Mouse (Mus musculus) stomach, embryonic 16.5 days (tissue): Measurements from ENCODE around the gene Tmed8. TPM values are rescaled to one million over a fixed set of nuclear protein-coding genes. Genes with fewer than 3 reads are reported as not detected.

Source experiments
- ATAC-seq: fragments of 200-750 bp; cut with Nextera tagmentation; 2 replicates; pipeline ENCODE4 v1.8.0; 2017; ENCODE audit warnings: moderate number of reproducible peaks, moderate TSS enrichment; ENCODE audit not compliant: insufficient read depth, low FRiP score
- H3K27ac ChIP-seq: fragments of 300-500 bp; sonication (generic); 2 replicates; pipeline ENCODE4 v1.5.1; 2014; ENCODE audit warnings: low read length
- H3K27me3 ChIP-seq: fragments of 300-500 bp; sonication (generic); 2 replicates; pipeline ENCODE4 v1.6.1; 2014; ENCODE audit warnings: low read length, control low read depth, mixed read lengths; ENCODE audit not compliant: control insufficient read depth, insufficient read depth
- H3K36me3 ChIP-seq: fragments of 300-500 bp; sonication (generic); 2 replicates; pipeline ENCODE4 v1.6.1; 2014; ENCODE audit warnings: low read length; ENCODE audit not compliant: control insufficient read depth, insufficient read depth
- H3K4me1 ChIP-seq: fragments of 300-500 bp; sonication (generic); 2 replicates; pipeline ENCODE4 v1.6.1; 2014; ENCODE audit warnings: low read length, control low read depth, mixed read lengths; ENCODE audit not compliant: control insufficient read depth, insufficient read depth
- H3K4me2 ChIP-seq: fragments of 300-500 bp; sonication (generic); 2 replicates; pipeline ENCODE4 v1.6.1; 2014; ENCODE audit warnings: low read depth, low read length, mixed read lengths
- H3K4me3 ChIP-seq: fragments of 300-500 bp; sonication (generic); replicated peaks from 2 replicates; pipeline ENCODE4 v1.5.1; 2014; ENCODE audit warnings: mild to moderate bottlenecking, low read length
- H3K9ac ChIP-seq: fragments of 300-500 bp; sonication (generic); 2 replicates; pipeline ENCODE4 v1.6.1; 2014; ENCODE audit warnings: low read length
- H3K9me3 ChIP-seq: fragments of 300-500 bp; sonication (generic); replicated peaks from 2 replicates; pipeline ENCODE4 v1.6.1; 2016; ENCODE audit warnings: low read length, control low read depth; ENCODE audit not compliant: control insufficient read depth
- WGBS: fragments of 180-500 bp; shearing (Covaris S2); extraction: QIAGEN DNeasy Blood & Tissue Kit; methylation state at CpG from one replicate; pipeline ENCODE4 v1.1.7; 2014; 5-methylcytosine and 5-hydroxymethylcytosine counted together
- polyA plus RNA-seq: library from polyadenylated mRNA; unstranded; fragments of >200 nt; fragmentation: Nextera tagmentation; extraction: Ambion mirVana; gene quantifications from 2 replicates; pipeline ENCODE4 v1.2.1, GENCODE M21; 2015

Gene Tmed8
- polyA plus RNA-seq, 1 experiment from 2014 or later = 2.8 TPM

- Histone ChIP-seq H3K9ac (no peak overlapping the region), H3K27ac (no peak overlapping the region), H3K36me3 (0 out of 2 replicates have a peak, but pooled peaks cover 4% of the 10 kb centered on the region), H3K27me3 (no peaks in the 10 kb centered on the region), H3K4me1 (no peaks in the 10 kb centered on the region), H3K9me3 (no peaks in the 10 kb centered on the region), H3K4me2 (no peak overlapping the region), H3K4me3 (no peak overlapping the region)
- no peak for ATAC-seq
- 58% methylated on average over 2 of the region's 2 CpGs for WGBS
These were observed 69.1 kb downstream of the Tmed8 start for GRCm38 (mm10) chr12:87131181-87131580.

GRCm38 (mm10) chr12:87130224-87130623 is 70.0 kb downstream of the Tmed8 start:
- no peaks in the 10 kb centered on the region for H3K4me1 ChIP-seq

DNA sequence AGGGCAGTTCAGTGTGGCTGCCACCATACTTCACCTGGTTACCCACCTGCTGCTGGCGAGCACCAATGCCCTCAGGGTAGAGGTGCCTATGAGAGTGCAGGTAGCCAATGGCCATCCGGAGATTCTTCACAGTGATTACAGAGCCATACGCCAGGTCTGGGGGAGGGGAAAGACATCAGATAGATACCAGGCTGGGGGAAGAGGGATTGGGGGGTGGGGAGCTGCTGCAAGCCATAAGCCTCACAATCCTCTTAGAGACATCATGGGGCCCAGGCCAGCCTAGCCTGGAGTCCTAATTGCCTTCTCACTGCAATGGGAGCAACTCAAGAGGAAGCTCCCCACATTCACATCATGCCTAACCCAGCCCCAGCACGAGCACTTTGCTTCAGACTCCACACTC is 73.0 kb downstream of the Tmed8 start:
- Histone ChIP-seq H3K9me3 (no peaks in the 10 kb centered on the region), H3K4me2 (no peak overlapping the region), H3K4me1 (no peaks in the 10 kb centered on the region), H3K27me3 (no peaks in the 10 kb centered on the region), H3K27ac (no peak overlapping the region), H3K9ac (no peak overlapping the region), H3K36me3 (0 out of 2 replicates have a peak, but pooled peaks cover 4% of the 10 kb centered on the region), H3K4me3 (no peak overlapping the region)
- no peak for ATAC-seq
- 74% methylated on average over 4 of the region's 4 CpGs for WGBS

More at GRCm38 (mm10) chr12:87130224-87130623, 70.0 kb downstream of the Tmed8 start:
- Histone ChIP-seq H3K27me3 (no peaks in the 10 kb centered on the region), H3K4me3 (no peak overlapping the region), H3K9ac (no peak overlapping the region), H3K9me3 (no peaks in the 10 kb centered on the region), H3K27ac (no peak overlapping the region), H3K4me2 (no peak overlapping the region), H3K36me3 (0 out of 2 replicates have a peak, but pooled peaks cover 4% of the 10 kb centered on the region)
- no peak for ATAC-seq
- 90% methylated on average over 4 of the region's 4 CpGs for WGBS

- no peak overlapping the region for H3K9ac ChIP-seq
- H3K36me3 ChIP-seq = no peaks in the 10 kb centered on the region; the same call in 1 of the 2 replicates
- no peak overlapping the region for H3K4me2 ChIP-seq
- no peaks in the 10 kb centered on the region for H3K4me1 ChIP-seq
- H3K27me3 ChIP-seq = no peaks in the 10 kb centered on the region
- 77% methylated on average over 4 of the region's 4 CpGs for WGBS
- H3K4me3 ChIP-seq = no peak overlapping the region
- no peak overlapping the region for H3K27ac ChIP-seq
- H3K9me3 ChIP-seq = no peaks in the 10 kb centered on the region
- no peak for ATAC-seq
These were observed 78.2 kb downstream of the Tmed8 start for GRCm38 (mm10) chr12:87121918-87122589.

Other genes with a start within 250 kb of the Tmed8 start
- 0.43 and 0.91 TPM in 2 replicates for gene Zdhhc22, start 210.0 kb downstream of the Tmed8 start, polyA plus RNA-seq
- gene Tmem63c, start 179.1 kb downstream of the Tmed8 start, polyA plus RNA-seq = 1.2 and 2.1 TPM in 2 replicates
- 3.0 and 4.0 TPM in 2 replicates for gene Ngb, start 97.9 kb downstream of the Tmed8 start, polyA plus RNA-seq
- gene Gstz1, start 53.3 kb downstream of the Tmed8 start, polyA plus RNA-seq = 40.4 and 40.6 TPM in 2 replicates
- gene Pomt2, start 52.5 kb downstream of the Tmed8 start, polyA plus RNA-seq = 13.7 and 15.9 TPM in 2 replicates
- gene Samd15, start 731 bp downstream of the Tmed8 start, polyA plus RNA-seq = 1.5 and 2.3 TPM in 2 replicates
- gene Noxred1, start 38.3 kb upstream of the Tmed8 start, polyA plus RNA-seq = 0.35 and 0.43 TPM in 2 replicates
- gene Vipas39, start 65.8 kb upstream of the Tmed8 start, polyA plus RNA-seq = 36.3 and 37.8 TPM in 2 replicates
- 190 and 202 TPM in 2 replicates for gene Ahsa1, start 66.0 kb upstream of the Tmed8 start, polyA plus RNA-seq
- gene Ism2, start 99.3 kb upstream of the Tmed8 start, polyA plus RNA-seq = 0.42 and 0.53 TPM in 2 replicates
- gene Sptlc2, start 187.9 kb upstream of the Tmed8 start, polyA plus RNA-seq = 98.7 and 101 TPM in 2 replicates
- 259 and 291 TPM in 2 replicates for gene Slirp, start 243.4 kb upstream of the Tmed8 start, polyA plus RNA-seq
- 50.3 and 51.6 TPM in 2 replicates for gene Alkbh1, start 243.6 kb upstream of the Tmed8 start, polyA plus RNA-seq